Mouse (Mus musculus) hindbrain, embryonic 14.5 days (tissue): Measurements from ENCODE around the gene Mapkapk3. TPM values are rescaled to one million over a fixed set of nuclear protein-coding genes. Genes with fewer than 3 reads are reported as not detected.
"Not testable (repeated sequence)": the region's sequence is repeated elsewhere in the genome, so short reads cannot be mapped to it uniquely, and the experiment has no call there.

Experiments
- ATAC-seq: fragments of 200-750 bp; cut with Nextera tagmentation; 2 replicates; pipeline ENCODE4 v1.8.0; 2017; ENCODE audit warnings: moderate number of reproducible peaks, mild to moderate bottlenecking, moderate TSS enrichment, moderate library complexity; ENCODE audit not compliant: low FRiP score
- DNase-seq: peaks from one replicate; pipeline ENCODE4 v3.0.0-alpha.2; 2015; ENCODE audit warnings: low spot score
- H3K27ac ChIP-seq: fragments of 300-500 bp; sonication (generic); 2 replicates; pipeline ENCODE4 v1.5.1; 2014; ENCODE audit warnings: mild to moderate bottlenecking, moderate library complexity
- H3K27me3 ChIP-seq: fragments of 300-500 bp; sonication (generic); 2 replicates; pipeline ENCODE4 v1.6.1; 2014; ENCODE audit warnings: mild to moderate bottlenecking, low read length, mixed read lengths; ENCODE audit not compliant: control insufficient read depth, insufficient read depth
- H3K36me3 ChIP-seq: fragments of 300-500 bp; sonication (generic); replicated peaks from 2 replicates; pipeline ENCODE4 v1.6.1; 2014; ENCODE audit not compliant: control insufficient read depth, insufficient read depth
- H3K4me1 ChIP-seq: fragments of 300-500 bp; sonication (generic); replicated peaks from 2 replicates; pipeline ENCODE4 v1.6.1; 2014; ENCODE audit warnings: antibody characterized with exemption, low read length, mixed read lengths; ENCODE audit not compliant: control insufficient read depth, insufficient read depth
- H3K4me2 ChIP-seq: fragments of 300-500 bp; sonication (generic); replicated peaks from 2 replicates; pipeline ENCODE4 v1.6.1; 2014; ENCODE audit warnings: mild to moderate bottlenecking, moderate library complexity
- H3K4me3 ChIP-seq: fragments of 300-500 bp; sonication (generic); replicated peaks from 2 replicates; pipeline ENCODE4 v1.5.1; 2014; ENCODE audit warnings: mild to moderate bottlenecking, low read length
- H3K9ac ChIP-seq: fragments of 300-500 bp; sonication (generic); 2 replicates; pipeline ENCODE4 v1.6.1; 2014
- H3K9me3 ChIP-seq: fragments of 300-500 bp; sonication (generic); 2 replicates; pipeline ENCODE4 v1.6.1; 2016; ENCODE audit warnings: low read length; ENCODE audit not compliant: control insufficient read depth
- WGBS: fragments of 180-500 bp; shearing (Covaris S2); extraction: QIAGEN DNeasy Blood & Tissue Kit; methylation state at CpG from one replicate; pipeline ENCODE4 v1.1.7; 2014; 5-methylcytosine and 5-hydroxymethylcytosine counted together
- polyA plus RNA-seq: library from polyadenylated mRNA; unstranded; fragments of >200 nt; fragmentation: Nextera tagmentation; extraction: Ambion mirVana; gene quantifications from 2 replicates; pipeline ENCODE4 v1.2.1, GENCODE M21; 2014

The Mapkapk3 gene
- polyA plus RNA-seq, 1 experiment from 2014 or later = 2.3 TPM

DNA sequence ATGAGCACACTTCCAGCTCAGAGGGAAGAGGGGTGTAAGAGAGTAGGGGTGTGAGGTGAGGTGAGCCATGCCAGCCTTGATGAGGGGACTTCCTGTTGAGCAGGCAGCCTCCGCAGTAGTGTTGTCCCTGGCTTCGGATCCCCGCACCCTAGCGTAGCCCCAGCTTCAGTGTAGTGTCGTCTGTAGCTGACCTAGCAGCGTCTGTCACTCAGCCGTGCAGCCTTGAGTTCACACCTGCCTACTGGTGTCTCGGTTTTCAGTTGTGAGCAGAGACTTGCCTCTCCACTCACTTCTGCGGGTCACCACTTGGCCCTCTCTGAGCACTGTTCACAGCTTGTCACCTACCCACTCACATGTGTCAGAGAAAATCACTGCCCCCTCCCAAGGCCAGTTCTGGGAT, 19.5 kb upstream of the Mapkapk3 start:
- ATAC-seq (no peak), DNase-seq (no peak)
- no peaks in the 10 kb centered on the region for H3K9me3 ChIP-seq
- no peak overlapping the region for H3K9ac ChIP-seq
- H3K4me1 ChIP-seq = no peaks in the 10 kb centered on the region
- H3K27ac ChIP-seq = no peak overlapping the region
- 90% methylated on average over 9 of the region's 9 CpGs for WGBS
- H3K36me3 ChIP-seq = no peaks in the 10 kb centered on the region
- H3K4me3 ChIP-seq = no peak overlapping the region
- no peak overlapping the region for H3K4me2 ChIP-seq
- no peaks in the 10 kb centered on the region for H3K27me3 ChIP-seq

DNA sequence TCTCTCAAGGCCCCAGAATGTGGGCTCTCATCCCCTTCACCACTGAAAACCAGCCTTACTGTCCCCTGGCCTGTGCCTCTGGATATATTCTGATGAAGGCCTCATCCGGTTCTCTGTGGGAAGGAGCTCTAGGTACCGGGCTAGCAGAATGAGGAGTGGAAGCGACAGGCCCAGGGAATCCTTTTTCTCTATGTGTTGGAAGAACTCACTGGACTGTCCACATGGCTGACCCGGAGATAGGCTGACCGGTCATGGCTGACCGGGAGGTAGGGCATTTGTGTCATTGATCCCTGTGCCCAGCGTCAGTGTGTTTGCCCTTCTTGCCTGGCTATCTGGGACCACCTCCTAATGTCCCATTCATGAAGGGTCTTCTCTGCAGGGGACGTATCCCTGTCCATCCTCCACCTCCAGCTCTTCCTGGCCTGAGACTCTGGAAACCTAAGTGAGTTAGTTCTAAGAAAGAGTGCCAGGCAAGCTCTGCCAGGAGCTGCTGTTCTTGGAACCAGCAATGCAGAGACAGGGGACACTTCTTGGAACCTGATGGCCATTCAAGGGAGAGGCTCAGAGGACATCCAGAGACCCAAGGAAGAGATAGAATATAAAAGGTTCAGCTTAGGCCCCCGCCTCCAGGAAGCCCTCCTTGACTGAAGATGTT, 18.8 kb upstream of the Mapkapk3 start:
- no peak overlapping the region for H3K4me3 ChIP-seq
- 94% methylated on average over 9 of the region's 9 CpGs for WGBS
- H3K27ac ChIP-seq = no peak overlapping the region
- DNase-seq = no peak
- no peak overlapping the region for H3K9ac ChIP-seq
- no peaks in the 10 kb centered on the region for H3K27me3 ChIP-seq
- no peaks in the 10 kb centered on the region for H3K36me3 ChIP-seq
- H3K9me3 ChIP-seq = no peaks in the 10 kb centered on the region
- ATAC-seq = no peak
- no peak overlapping the region for H3K4me2 ChIP-seq
- no peaks in the 10 kb centered on the region for H3K4me1 ChIP-seq

DNA sequence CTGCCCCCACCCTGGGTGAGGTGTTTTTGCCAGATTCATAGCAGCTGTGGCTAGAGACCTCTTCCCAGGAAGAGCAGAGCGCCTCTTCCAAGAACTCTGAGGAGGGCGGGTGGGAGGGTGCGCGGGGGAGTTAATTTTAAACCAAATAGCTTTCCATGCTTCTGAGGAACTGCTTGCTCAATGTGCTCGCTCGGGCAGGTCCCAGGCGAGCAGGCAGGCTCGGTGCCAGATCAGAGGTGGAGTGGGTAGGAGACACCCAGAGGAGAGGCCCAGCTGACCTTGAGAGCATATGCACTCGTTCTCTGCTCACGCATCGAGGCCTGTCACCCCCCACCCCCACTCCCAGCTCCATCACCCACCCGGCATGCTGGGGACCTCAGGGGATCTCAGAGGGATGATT, 18.2 kb upstream of the Mapkapk3 start:
- Histone ChIP-seq H3K36me3 (no peaks in the 10 kb centered on the region), H3K9me3 (no peaks in the 10 kb centered on the region), H3K27ac (no peak overlapping the region), H3K27me3 (no peaks in the 10 kb centered on the region), H3K4me2 (no peak overlapping the region), H3K4me1 (no peaks in the 10 kb centered on the region), H3K4me3 (no peak overlapping the region), H3K9ac (no peak overlapping the region)
- ATAC-seq (no peak), DNase-seq (no peak)
- WGBS = 65% methylated on average over 12 of the region's 12 CpGs

DNA sequence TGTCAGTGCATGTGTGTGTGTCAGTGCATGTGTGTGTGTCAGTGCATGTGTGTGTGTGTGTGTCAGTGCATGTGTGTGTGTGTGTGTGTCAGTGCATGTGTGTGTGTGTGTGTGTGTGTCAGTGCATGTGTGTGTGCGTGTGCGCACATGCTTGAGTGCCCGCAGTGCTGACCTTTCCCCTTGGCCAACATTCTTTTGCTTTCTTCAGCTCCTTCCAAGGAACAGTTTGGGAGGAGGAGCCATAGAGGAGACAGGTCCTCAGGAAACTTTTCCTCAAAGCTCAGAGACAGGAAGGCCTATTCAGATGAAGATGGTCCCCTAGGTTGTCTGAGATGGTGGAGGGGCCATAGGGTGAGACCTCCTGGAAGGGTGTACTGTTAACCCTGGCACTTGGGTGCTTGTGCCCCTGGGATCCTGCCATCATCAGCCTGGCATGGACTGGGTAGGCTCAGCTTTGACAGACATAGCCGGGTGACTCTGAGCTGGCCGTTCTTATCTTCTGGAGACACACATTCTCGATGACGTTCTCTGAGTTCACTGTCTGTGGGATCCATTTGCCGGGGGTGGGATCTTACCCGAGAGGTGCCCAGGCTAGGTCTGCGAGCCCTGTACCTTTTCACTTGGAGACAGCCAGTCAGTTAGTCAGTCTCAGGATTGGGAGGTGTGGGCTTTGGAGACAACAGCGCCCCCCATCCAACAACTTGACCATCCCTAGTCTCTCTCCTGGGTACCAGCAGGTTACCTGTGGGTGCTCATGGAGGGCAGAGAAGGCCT, 17.6 kb upstream of the Mapkapk3 start:
- DNase-seq = no peak
- H3K4me1 ChIP-seq = no peaks in the 10 kb centered on the region
- H3K4me3 ChIP-seq = no peak overlapping the region
- no peak overlapping the region for H3K9ac ChIP-seq
- no peak for ATAC-seq
- H3K4me2 ChIP-seq = no peak overlapping the region
- no peak overlapping the region for H3K27ac ChIP-seq
- 90% methylated on average over 11 of the region's 11 CpGs for WGBS
- no peaks in the 10 kb centered on the region for H3K9me3 ChIP-seq
- no peaks in the 10 kb centered on the region for H3K36me3 ChIP-seq
- no peaks in the 10 kb centered on the region for H3K27me3 ChIP-seq

DNA sequence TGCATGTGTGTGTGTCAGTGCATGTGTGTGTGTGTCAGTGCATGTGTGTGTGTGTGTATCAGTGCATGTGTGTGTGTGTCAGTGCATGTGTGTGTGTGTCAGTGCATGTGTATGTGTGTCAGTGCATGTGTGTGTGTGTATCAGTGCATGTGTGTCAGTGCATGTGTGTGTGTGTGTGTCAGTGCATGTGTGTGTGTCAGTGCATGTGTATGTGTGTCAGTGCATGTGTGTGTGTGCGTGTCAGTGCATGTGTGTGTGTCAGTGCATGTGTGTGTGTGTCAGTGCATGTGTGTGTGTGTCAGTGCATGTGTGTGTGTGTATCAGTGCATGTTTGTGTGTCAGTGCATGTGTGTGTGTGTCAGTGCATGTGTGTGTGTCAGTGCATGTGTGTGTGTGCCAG, 17.0 kb upstream of the Mapkapk3 start:
- not testable (repeated sequence) for H3K4me1 ChIP-seq, H3K4me2 ChIP-seq, DNase-seq, H3K36me3 ChIP-seq, H3K27ac ChIP-seq, ATAC-seq, H3K4me3 ChIP-seq, H3K9ac ChIP-seq, H3K9me3 ChIP-seq, H3K27me3 ChIP-seq
- 100% methylated on average over 1 of the region's 1 CpGs for WGBS

DNA sequence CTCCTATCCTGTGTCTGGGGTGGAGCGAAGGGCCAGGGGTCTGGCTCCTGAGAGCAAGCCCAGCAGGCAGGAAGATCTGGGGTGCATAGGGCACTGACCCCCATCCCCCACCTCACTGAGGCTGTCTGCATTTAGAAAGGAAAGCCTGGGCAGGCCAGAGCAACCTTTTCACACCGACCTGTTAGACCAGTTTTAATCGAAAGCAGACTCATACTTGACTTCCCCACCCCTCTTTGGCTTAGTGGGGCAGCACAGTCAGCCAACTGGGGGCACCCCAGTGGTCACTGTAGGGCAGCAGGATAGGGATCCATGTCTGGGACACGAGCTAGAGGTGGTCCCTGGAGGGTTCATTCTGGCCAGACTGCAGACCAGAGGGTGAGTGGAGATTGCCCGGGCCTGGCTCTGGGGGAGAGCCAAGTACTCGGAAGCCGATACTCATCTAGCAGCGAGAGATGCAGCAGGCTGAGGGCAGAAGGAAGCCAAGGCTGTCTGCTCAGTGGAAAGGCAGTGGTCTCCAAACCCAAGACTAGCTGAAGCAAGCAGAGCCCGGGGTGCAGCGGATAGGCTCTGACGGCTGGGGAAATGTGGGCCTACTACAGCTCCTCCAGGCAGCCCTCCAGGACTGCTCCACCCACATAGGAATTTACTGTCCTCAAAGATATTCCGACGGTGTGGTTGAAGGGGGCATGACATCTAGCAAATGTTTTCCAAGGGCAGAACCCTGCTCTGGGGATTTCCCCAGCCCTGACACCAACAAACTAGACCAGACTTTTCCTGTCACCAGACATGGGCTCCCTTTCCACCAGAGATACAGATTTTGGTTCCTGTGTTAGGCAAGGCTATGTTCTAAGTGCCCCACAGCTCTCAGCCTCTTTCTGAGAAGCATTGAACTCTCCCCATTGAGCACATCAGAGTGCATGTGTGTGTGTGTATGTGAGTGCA, 16.2 kb upstream of the Mapkapk3 start:
- Histone ChIP-seq H3K9me3 (no peaks in the 10 kb centered on the region), H3K27ac (no peak overlapping the region), H3K9ac (no peak overlapping the region), H3K27me3 (no peaks in the 10 kb centered on the region), H3K4me2 (no peak overlapping the region), H3K4me3 (no peak overlapping the region), H3K36me3 (peaks cover 6% of the 10 kb centered on the region), H3K4me1 (no peaks in the 10 kb centered on the region)
- no peak for ATAC-seq
- no peak for DNase-seq
- WGBS = 72% methylated on average over 13 of the region's 13 CpGs

DNA sequence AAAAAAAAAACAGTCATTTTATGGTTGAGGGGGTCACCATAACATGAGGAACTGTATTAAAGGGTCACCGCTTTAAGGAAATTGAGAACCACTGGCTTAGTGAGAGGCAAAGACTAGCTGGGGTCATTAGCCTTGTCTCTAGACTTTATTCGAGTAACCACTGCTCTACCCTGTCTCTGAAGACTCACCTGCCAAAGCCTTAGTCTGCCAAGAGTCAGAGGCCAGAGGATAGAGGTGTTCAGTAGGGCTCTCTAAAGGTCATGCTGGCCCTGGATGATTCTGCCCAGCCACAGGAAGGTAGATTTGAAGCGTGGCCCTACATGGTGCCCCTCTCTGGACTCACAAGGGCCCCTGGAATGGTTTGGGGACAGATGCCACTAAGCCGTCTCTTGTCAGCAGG, 15.3 kb upstream of the Mapkapk3 start:
- H3K4me2 ChIP-seq = no peak overlapping the region
- H3K4me3 ChIP-seq = no peak overlapping the region
- DNase-seq = no peak
- H3K4me1 ChIP-seq = no peaks in the 10 kb centered on the region
- H3K36me3 ChIP-seq = peaks cover 12% of the 10 kb centered on the region
- no peaks in the 10 kb centered on the region for H3K27me3 ChIP-seq
- 87% methylated on average over 4 of the region's 4 CpGs for WGBS
- ATAC-seq = no peak
- H3K9ac ChIP-seq = no peak overlapping the region
- H3K9me3 ChIP-seq = no peaks in the 10 kb centered on the region
- H3K27ac ChIP-seq = no peak overlapping the region

DNA sequence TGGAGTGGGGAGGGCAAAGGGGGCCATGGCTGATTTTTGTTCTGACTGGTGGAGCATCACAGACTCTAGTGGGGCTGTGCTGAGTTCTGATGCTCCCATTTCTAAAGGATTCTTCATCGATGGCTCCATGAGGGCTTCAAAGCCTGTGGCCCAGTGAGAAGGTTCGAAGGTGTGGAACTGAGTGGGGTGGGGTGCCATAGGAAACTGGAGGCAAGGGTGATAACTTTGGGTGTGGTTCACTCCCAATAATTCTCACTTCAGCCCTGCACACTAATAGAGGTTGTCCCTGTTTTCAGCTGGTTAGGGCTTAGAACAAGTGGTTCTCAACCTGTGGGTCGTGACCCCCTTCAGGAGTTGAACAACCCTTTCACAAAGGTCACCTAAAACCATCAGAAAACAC, 14.7 kb upstream of the Mapkapk3 start:
- whole genome bisulfite sequencing = 94% methylated on average over 3 of the region's 3 CpGs
- Histone ChIP-seq H3K36me3 (peaks cover 12% of the 10 kb centered on the region), H3K27ac (no peak overlapping the region), H3K4me2 (no peak overlapping the region), H3K9me3 (no peaks in the 10 kb centered on the region), H3K4me3 (no peak overlapping the region), H3K27me3 (no peaks in the 10 kb centered on the region), H3K9ac (no peak overlapping the region), H3K4me1 (no peaks in the 10 kb centered on the region)
- DNase-seq = no peak
- ATAC-seq = no peak

DNA sequence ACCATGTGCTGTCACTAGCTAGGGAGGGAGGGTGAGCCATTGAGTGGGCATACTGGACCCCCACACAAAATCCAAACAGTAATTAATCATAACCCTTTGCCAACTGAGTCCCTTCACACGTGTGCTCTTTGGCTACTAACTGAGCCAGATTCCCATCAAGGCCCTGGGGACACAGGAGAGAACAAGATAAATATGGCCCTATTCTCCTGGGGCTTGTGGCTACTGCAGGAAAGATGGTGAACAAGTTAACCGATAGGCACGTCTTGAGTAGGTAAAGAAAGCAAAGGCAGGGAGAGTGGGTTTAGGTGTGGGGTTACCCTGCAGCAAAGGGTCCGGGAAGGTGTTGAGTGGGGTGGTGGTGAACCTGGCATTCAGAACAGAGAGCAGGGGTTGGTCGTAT, 14.2 kb upstream of the Mapkapk3 start:
- no peak overlapping the region for H3K9ac ChIP-seq
- no peak for ATAC-seq
- no peak overlapping the region for H3K4me2 ChIP-seq
- no peak overlapping the region for H3K27ac ChIP-seq
- peaks cover 3% of the 10 kb centered on the region; the same call in 1 of the 2 replicates for H3K4me1 ChIP-seq
- peaks cover 12% of the 10 kb centered on the region for H3K36me3 ChIP-seq
- H3K27me3 ChIP-seq = no peaks in the 10 kb centered on the region
- no peak overlapping the region for H3K4me3 ChIP-seq
- 80% methylated on average over 5 of the region's 5 CpGs for WGBS
- DNase-seq = no peak
- no peaks in the 10 kb centered on the region for H3K9me3 ChIP-seq
